ENCODE assay signal across 14 mouse cellular contexts in the genomic region with DNA sequence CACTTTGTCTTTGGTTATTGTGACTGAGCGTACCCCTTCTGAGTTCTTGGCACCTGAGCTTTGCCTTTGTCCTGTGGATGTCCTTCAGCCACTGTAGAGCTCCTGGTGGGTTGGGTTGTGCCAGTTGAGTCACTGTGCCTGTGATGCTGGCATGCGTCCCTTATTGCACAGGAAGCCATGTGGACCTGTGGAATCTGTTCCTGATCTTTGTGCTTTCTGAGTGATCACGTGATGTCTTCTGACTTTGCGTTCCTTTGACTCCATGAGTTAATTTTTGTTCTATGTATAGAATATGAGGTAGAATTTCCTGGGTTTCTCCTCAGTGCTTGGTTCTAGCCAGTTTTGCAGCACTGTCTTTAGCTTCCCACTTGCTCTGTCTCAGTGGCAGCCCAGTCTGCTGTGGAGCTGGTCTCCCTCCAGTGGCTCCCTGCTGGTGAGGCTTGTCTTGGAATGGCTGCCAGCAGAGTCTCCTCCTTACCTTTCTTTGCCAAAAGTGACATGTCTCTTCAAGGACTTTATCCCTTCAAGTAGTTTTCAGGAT. TPM values are rescaled to one million over a fixed set of nuclear protein-coding genes. Genes with fewer than 3 reads are reported as not detected.
DNase-seq lines count a peak whose midpoint lies in the region; ATAC-seq and TF ChIP-seq lines count a peak whose summit lies in the region.
"Had no signal": no experiment of that assay in that cellular context is flagged by ENCODE, and none has a peak within 500 bp of the region (broad histone marks: within the 10 kb centered on the region; RNA-seq: fewer than 3 reads in every experiment).

No protein-coding gene starts in this region.

- peaks cover 26% of the 10 kb centered on the region for H3K4me1 ChIP-seq in heart, embryonic 16.5 days (ENCODE audit: control insufficient read depth, insufficient read depth, low read length)
- peaks cover 38% of the 10 kb centered on the region for H3K4me1 ChIP-seq in heart, embryonic 12.5 days (replicated peaks)
- peaks cover 12% of the 10 kb centered on the region for H3K4me1 ChIP-seq in kidney, postnatal 0 days (replicated peaks; ENCODE audit: insufficient read depth, low read length)

- no peaks in the 10 kb centered on the region for H3K27me3 ChIP-seq in heart, embryonic 16.5 days (ENCODE audit: control insufficient read depth, insufficient read depth, low read length)
- no peaks in the 10 kb centered on the region for H3K27me3 ChIP-seq in heart, embryonic 12.5 days (replicated peaks)
- H3K27me3 ChIP-seq in kidney, postnatal 0 days (ENCODE audit: insufficient read depth, low read length), result no peaks in the 10 kb centered on the region
- H3K27me3 ChIP-seq: embryonic facial prominence, embryonic 15.5 days had no signal

- H3K9ac ChIP-seq in heart, embryonic 16.5 days (ENCODE audit: low read length), result no peak overlapping the region
- no peak overlapping the region for H3K9ac ChIP-seq in heart, embryonic 12.5 days
- no peak overlapping the region for H3K9ac ChIP-seq in kidney, postnatal 0 days (ENCODE audit: low read depth, low read length)
- H3K9ac ChIP-seq: embryonic facial prominence, embryonic 15.5 days had no signal

- peak overlapping the region; percentile 53 for H3K27ac ChIP-seq in heart, embryonic 16.5 days (ENCODE audit: low read length)
- no peak overlapping the region for H3K27ac ChIP-seq in heart, embryonic 12.5 days (ENCODE audit: poor library complexity, severe bottlenecking)
- H3K27ac ChIP-seq in kidney, postnatal 0 days, result peak overlapping the region; percentile 14; the same call in 1 of the 2 replicates
- H3K27ac ChIP-seq: embryonic facial prominence, embryonic 15.5 days had no signal

- no peak overlapping the region for H3K4me2 ChIP-seq in heart, embryonic 16.5 days (ENCODE audit: low read depth, low read length)
- no peak overlapping the region for H3K4me2 ChIP-seq in heart, embryonic 12.5 days
- H3K4me2 ChIP-seq in kidney, postnatal 0 days (ENCODE audit: low read length), result no peak overlapping the region
- H3K4me2 ChIP-seq: embryonic facial prominence, embryonic 15.5 days had no signal

- H3K4me3 ChIP-seq in heart, embryonic 16.5 days (ENCODE audit: low read length), result no peak overlapping the region
- no peak overlapping the region for H3K4me3 ChIP-seq in heart, embryonic 12.5 days
- H3K4me3 ChIP-seq in kidney, postnatal 0 days (replicated peaks; ENCODE audit: low read depth, low read length), result no peak overlapping the region
- H3K4me3 ChIP-seq: embryonic facial prominence, embryonic 15.5 days had no signal

- WGBS in heart, embryonic 16.5 days, result 62% methylated on average over 4 of the region's 4 CpGs
- WGBS in heart, embryonic 12.5 days, result 90% methylated on average over 4 of the region's 4 CpGs
- 85% methylated on average over 4 of the region's 4 CpGs for WGBS in kidney, postnatal 0 days

- DNase-seq in left cerebral cortex, postnatal 14 days (ENCODE audit: low spot score in 2 of 2), result peak; percentile 32 to 65
- no peak for DNase-seq in left cerebral cortex, adult 8-10 months (ENCODE audit: low spot score in 2 of 2)
- peak; percentile 62 to 75 for DNase-seq in adrenal gland, postnatal 36 days
- no peak for DNase-seq in kidney, postnatal 0 days (ENCODE audit: low spot score)
- no peak for DNase-seq in thymus, postnatal 0 days (ENCODE audit: low spot score)
- DNase-seq: liver; thymus, adult 2 months had no signal

- intact Hi-C loops in left cerebral cortex, postnatal 14 days (cut with DNase I), result no loop called here

- peak; percentile 49; the same call in 1 of the 2 replicates for ATAC-seq in heart, embryonic 16.5 days (replicated peaks; ENCODE audit: extremely low read depth, insufficient read depth, low FRiP score)
- no peak for ATAC-seq in heart, embryonic 12.5 days (ENCODE audit: insufficient number of reproducible peaks, low FRiP score)
- no peak for ATAC-seq in kidney, postnatal 0 days (replicated peaks; ENCODE audit: low FRiP score, low read depth)
- ATAC-seq in inflammation-experienced regulatory T-cells, adult 6 months, result no peak
- ATAC-seq: forebrain, embryonic 14.5 days had no signal

- no peaks in the 10 kb centered on the region for H3K9me3 ChIP-seq in heart, embryonic 16.5 days (replicated peaks; ENCODE audit: control insufficient read depth, low read length)
- no peaks in the 10 kb centered on the region for H3K9me3 ChIP-seq in heart, embryonic 12.5 days (replicated peaks)
- no peaks in the 10 kb centered on the region for H3K9me3 ChIP-seq in kidney, postnatal 0 days (replicated peaks; ENCODE audit: low read length)
- H3K9me3 ChIP-seq: embryonic facial prominence, embryonic 15.5 days had no signal

- peaks cover 11% of the 10 kb centered on the region for H3K36me3 ChIP-seq in heart, embryonic 16.5 days (ENCODE audit: control insufficient read depth, insufficient read depth)
- peaks cover 51% of the 10 kb centered on the region for H3K36me3 ChIP-seq in heart, embryonic 12.5 days
- H3K36me3 ChIP-seq in kidney, postnatal 0 days (ENCODE audit: insufficient read depth, low read length), result peaks cover 30% of the 10 kb centered on the region

- no peak for TF ChIP-seq CTCF in kidney, postnatal 0 days (IDR thresholded peaks at IDR 0.05; ENCODE audit: low read depth)

RNA-seq across cellular contexts. Expression of gene Aspscr1, which starts 19.8 kb away (rescaled TPM):
- 105 and 109 TPM in 2 replicates for polyA plus RNA-seq in heart, embryonic 16.5 days (2015; fragmentation: Nextera tagmentation; extraction: Ambion mirVana)
- polyA plus RNA-seq in heart, embryonic 12.5 days (2016; fragmentation: Nextera tagmentation; extraction: Ambion mirVana), result 103 and 114 TPM in 2 replicates
- total RNA-seq in left cerebral cortex, postnatal 14 days (2021), result 10 to 100 TPM; 50.0 to 59.5 TPM
- 10 to 100 TPM; 57.0 to 64.7 (median 61.2) TPM for total RNA-seq in left cerebral cortex, adult 8-10 months (2022)
- 10 to 100 TPM; 71.1 to 95.1 TPM for total RNA-seq in adrenal gland, postnatal 36 days (2021)
- 122 TPM in 2 replicates for polyA plus RNA-seq in kidney, postnatal 0 days (2015; fragmentation: Nextera tagmentation; extraction: Ambion mirVana)
- 100 to 1,000 TPM in 1 of 3 experiments, 10 to 100 TPM in 2; 79.4 to 107 (median 86.2) TPM for polyA plus RNA-seq in inflammation-experienced regulatory T-cells, adult 6 months (2017; shearing (Covaris generic))
- 116 and 120 TPM in 2 replicates for polyA plus RNA-seq in thymus, postnatal 0 days (2015; fragmentation: Nextera tagmentation; extraction: Ambion mirVana)

RNA-seq across cellular contexts. Expression of gene Cenpx, which starts 21.0 kb away (rescaled TPM):
- 107 and 112 TPM in 2 replicates for polyA plus RNA-seq in heart, embryonic 16.5 days (2015; fragmentation: Nextera tagmentation; extraction: Ambion mirVana)
- 117 and 119 TPM in 2 replicates for polyA plus RNA-seq in heart, embryonic 12.5 days (2016; fragmentation: Nextera tagmentation; extraction: Ambion mirVana)
- 10 to 100 TPM; 26.8 to 30.2 TPM for total RNA-seq in left cerebral cortex, postnatal 14 days (2021)
- 10 to 100 TPM; 19.2 to 23.3 (median 22.2) TPM for total RNA-seq in left cerebral cortex, adult 8-10 months (2022)
- total RNA-seq in adrenal gland, postnatal 36 days (2021), result 10 to 100 TPM; 52.1 to 60.4 TPM
- polyA plus RNA-seq in kidney, postnatal 0 days (2015; fragmentation: Nextera tagmentation; extraction: Ambion mirVana), result 160 and 174 TPM in 2 replicates
- polyA plus RNA-seq in inflammation-experienced regulatory T-cells, adult 6 months (2017; shearing (Covaris generic)), result 100 to 1,000 TPM; 154 to 181 (median 169) TPM
- polyA plus RNA-seq in thymus, postnatal 0 days (2015; fragmentation: Nextera tagmentation; extraction: Ambion mirVana), result 191 and 212 TPM in 2 replicates

RNA-seq across cellular contexts. Expression of gene Lrrc45, which starts 21.2 kb away (rescaled TPM):
- 34.1 and 34.8 TPM in 2 replicates for polyA plus RNA-seq in heart, embryonic 16.5 days (2015; fragmentation: Nextera tagmentation; extraction: Ambion mirVana)
- polyA plus RNA-seq in heart, embryonic 12.5 days (2016; fragmentation: Nextera tagmentation; extraction: Ambion mirVana), result 35.2 and 37.0 TPM in 2 replicates
- total RNA-seq in left cerebral cortex, postnatal 14 days (2021), result 10 to 100 TPM; 57.2 to 60.1 TPM
- 10 to 100 TPM; 39.8 to 56.7 (median 51.2) TPM for total RNA-seq in left cerebral cortex, adult 8-10 months (2022)
- 10 to 100 TPM; 24.3 to 27.7 TPM for total RNA-seq in adrenal gland, postnatal 36 days (2021)
- 31.3 and 33.5 TPM in 2 replicates for polyA plus RNA-seq in kidney, postnatal 0 days (2015; fragmentation: Nextera tagmentation; extraction: Ambion mirVana)
- 10 to 100 TPM; 19.4 to 39.4 (median 20.8) TPM for polyA plus RNA-seq in inflammation-experienced regulatory T-cells, adult 6 months (2017; shearing (Covaris generic))
- 32.6 and 33.5 TPM in 2 replicates for polyA plus RNA-seq in thymus, postnatal 0 days (2015; fragmentation: Nextera tagmentation; extraction: Ambion mirVana)

RNA-seq across cellular contexts. Expression of gene Rac3, which starts 28.7 kb away (rescaled TPM):
- polyA plus RNA-seq in heart, embryonic 16.5 days (2015; fragmentation: Nextera tagmentation; extraction: Ambion mirVana), result 8.7 and 10.6 TPM in 2 replicates
- polyA plus RNA-seq in heart, embryonic 12.5 days (2016; fragmentation: Nextera tagmentation; extraction: Ambion mirVana), result 7.6 and 8.4 TPM in 2 replicates
- total RNA-seq in left cerebral cortex, postnatal 14 days (2021), result 10 to 100 TPM; 92.2 to 99.5 TPM
- total RNA-seq in left cerebral cortex, adult 8-10 months (2022), result 10 to 100 TPM; 39.2 to 40.0 (median 39.6) TPM
- 10 to 100 TPM in 1 of 2 experiments, 1 to 10 TPM in 1; 8.2 to 17.0 TPM for total RNA-seq in adrenal gland, postnatal 36 days (2021)
- 23.4 and 23.7 TPM in 2 replicates for polyA plus RNA-seq in kidney, postnatal 0 days (2015; fragmentation: Nextera tagmentation; extraction: Ambion mirVana)
- polyA plus RNA-seq in inflammation-experienced regulatory T-cells, adult 6 months (2017; shearing (Covaris generic)), result not detected
- 16.6 and 17.4 TPM in 2 replicates for polyA plus RNA-seq in thymus, postnatal 0 days (2015; fragmentation: Nextera tagmentation; extraction: Ambion mirVana)

RNA-seq across cellular contexts. Expression of gene Notum, which starts 31.6 kb away (rescaled TPM):
- 0.20 and 1.00 TPM in 2 replicates for polyA plus RNA-seq in heart, embryonic 16.5 days (2015; fragmentation: Nextera tagmentation; extraction: Ambion mirVana)
- 4.7 and 5.2 TPM in 2 replicates for polyA plus RNA-seq in heart, embryonic 12.5 days (2016; fragmentation: Nextera tagmentation; extraction: Ambion mirVana)
- 1 to 10 TPM; 5.7 to 8.9 TPM for total RNA-seq in left cerebral cortex, postnatal 14 days (2021)
- total RNA-seq in left cerebral cortex, adult 8-10 months (2022), result 1 to 10 TPM; 2.1 to 7.1 (median 4.0) TPM
- total RNA-seq in adrenal gland, postnatal 36 days (2021), result 1 to 10 TPM; 8.5 to 9.8 TPM
- 5.3 and 7.4 TPM in 2 replicates for polyA plus RNA-seq in kidney, postnatal 0 days (2015; fragmentation: Nextera tagmentation; extraction: Ambion mirVana)
- not detected for polyA plus RNA-seq in inflammation-experienced regulatory T-cells, adult 6 months (2017; shearing (Covaris generic))
- 0.18 TPM in 1 of 2 replicates, not detected in the other for polyA plus RNA-seq in thymus, postnatal 0 days (2015; fragmentation: Nextera tagmentation; extraction: Ambion mirVana)
- total RNA-seq: megakaryocyte progenitor cell, adult 5-6 weeks; monocyte, adult 5-6 weeks had no signal

Comparison
In these comparisons a context has a peak if more than half of its experiments do, and no peak if none do; other contexts are left out.
1. DNase-seq: peak in left cerebral cortex, postnatal 14 days (2 of 2) and adrenal gland, postnatal 36 days (2 of 2); none in left cerebral cortex, adult 8-10 months (0 of 2), kidney, postnatal 0 days (single experiment) and thymus, postnatal 0 days (single experiment).